ENCODE assay signal across 20 mouse cellular contexts in genomic region chr9:47581576-47582365, GRCm38 (mm10). TPM values are rescaled to one million over a fixed set of nuclear protein-coding genes. Genes with fewer than 3 reads are reported as not detected.
DNase-seq lines count a peak whose midpoint lies in the region; ATAC-seq and TF ChIP-seq lines count a peak whose summit lies in the region.
"Had no signal": no experiment of that assay in that cellular context is flagged by ENCODE, and none has a peak within 500 bp of the region (broad histone marks: within the 10 kb centered on the region; RNA-seq: fewer than 3 reads in every experiment).

No protein-coding gene starts in this region.

- no peaks in the 10 kb centered on the region for H3K9me3 ChIP-seq in heart, embryonic 10.5 days
- no peaks in the 10 kb centered on the region for H3K9me3 ChIP-seq in heart, embryonic 12.5 days (replicated peaks)
- no peaks in the 10 kb centered on the region for H3K9me3 ChIP-seq in forebrain, embryonic 10.5 days
- H3K9me3 ChIP-seq: embryonic facial prominence, embryonic 13.5 days; heart, embryonic 15.5 days; neural tube, embryonic 15.5 days had no signal

- no peaks in the 10 kb centered on the region for H3K36me3 ChIP-seq in heart, embryonic 10.5 days
- H3K36me3 ChIP-seq in heart, embryonic 12.5 days = no peaks in the 10 kb centered on the region
- peaks cover 20% of the 10 kb centered on the region for H3K36me3 ChIP-seq in forebrain, embryonic 10.5 days (replicated peaks)
- H3K36me3 ChIP-seq: embryonic facial prominence, embryonic 13.5 days; heart, embryonic 15.5 days; neural tube, embryonic 15.5 days had no signal

- H3K27me3 ChIP-seq in heart, embryonic 10.5 days (ENCODE audit: insufficient read depth, poor library complexity, severe bottlenecking) = no peaks in the 10 kb centered on the region
- no peaks in the 10 kb centered on the region; the same call in 1 of the 2 replicates for H3K27me3 ChIP-seq in heart, embryonic 12.5 days (replicated peaks)
- H3K27me3 ChIP-seq in forebrain, embryonic 10.5 days (ENCODE audit: poor library complexity, severe bottlenecking) = no peaks in the 10 kb centered on the region
- H3K27me3 ChIP-seq: embryonic facial prominence, embryonic 13.5 days; neural tube, embryonic 15.5 days had no signal

- no peak for TF ChIP-seq CTCF in bone marrow macrophage, adult 2 months (IDR thresholded peaks at IDR 0.05; ENCODE audit: low read depth, low read length)

- no peak overlapping the region for H3K9ac ChIP-seq in heart, embryonic 12.5 days
- H3K9ac ChIP-seq: embryonic facial prominence, embryonic 13.5 days; heart, embryonic 15.5 days; neural tube, embryonic 15.5 days had no signal

- H3K27ac ChIP-seq in heart, embryonic 10.5 days = peak overlapping the region; percentile 56; the same call in 1 of the 2 replicates
- H3K27ac ChIP-seq in heart, embryonic 12.5 days (ENCODE audit: poor library complexity, severe bottlenecking) = no peak overlapping the region
- H3K27ac ChIP-seq in bone marrow macrophage, adult 2 months (ENCODE audit: insufficient read depth, low read depth, low read length) = peak overlapping the region; percentile 71
- no peak overlapping the region for H3K27ac ChIP-seq in forebrain, embryonic 10.5 days
- H3K27ac ChIP-seq: embryonic facial prominence, embryonic 13.5 days; heart, embryonic 15.5 days; neural tube, embryonic 15.5 days had no signal

- peaks cover 16% of the 10 kb centered on the region for H3K4me1 ChIP-seq in heart, embryonic 10.5 days
- peaks cover 8% of the 10 kb centered on the region for H3K4me1 ChIP-seq in heart, embryonic 12.5 days (replicated peaks)
- H3K4me1 ChIP-seq in bone marrow macrophage, adult 2 months (ENCODE audit: control insufficient read depth, insufficient read depth, low read length) = peaks cover 38% of the 10 kb centered on the region
- H3K4me1 ChIP-seq in forebrain, embryonic 10.5 days = peaks cover 36% of the 10 kb centered on the region

- H3K4me3 ChIP-seq in heart, embryonic 10.5 days = no peak overlapping the region
- H3K4me3 ChIP-seq in heart, embryonic 12.5 days = no peak overlapping the region
- H3K4me3 ChIP-seq in bone marrow macrophage, adult 2 months (ENCODE audit: insufficient read depth, low read length) = no peak overlapping the region
- H3K4me3 ChIP-seq in forebrain, embryonic 10.5 days = no peak overlapping the region
- H3K4me3 ChIP-seq: embryonic facial prominence, embryonic 13.5 days; heart, embryonic 15.5 days; neural tube, embryonic 15.5 days had no signal

- DNase-seq in heart, embryonic 10.5 days (ENCODE audit: low spot score) = no peak
- peak; percentile 40 for DNase-seq in ES-CJ7 (ENCODE audit: low read depth, low spot score)
- DNase-seq in lung, postnatal 14 days = peak; percentile 28
- no peak for DNase-seq in cerebellum, adult 11-12 months
- no peak for DNase-seq in forebrain, embryonic 10.5 days (ENCODE audit: extremely low spot score, low spot score)
- DNase-seq in ovary, postnatal 36 days (ENCODE audit: low spot score) = no peak
- DNase-seq: cerebellum, adult 9-10 months; heart, adult 18-20 months; kidney, adult 18-20 months; kidney, postnatal 25 days; left cerebral cortex, postnatal 4 days; right cerebral cortex, postnatal 25 days; thymus, adult 2 months had no signal

- no peak overlapping the region for H3K4me2 ChIP-seq in heart, embryonic 12.5 days
- H3K4me2 ChIP-seq: embryonic facial prominence, embryonic 13.5 days; heart, embryonic 15.5 days; liver, embryonic 11.5 days; neural tube, embryonic 15.5 days had no signal

- WGBS in heart, embryonic 10.5 days = 60% methylated on average over 6 of the region's 6 CpGs
- WGBS in heart, embryonic 12.5 days = 59% methylated on average over 6 of the region's 6 CpGs
- WGBS in forebrain, embryonic 10.5 days = 86% methylated on average over 6 of the region's 6 CpGs

- TF ChIP-seq POLR2A in bone marrow macrophage, adult 2 months (IDR thresholded peaks at IDR 0.05; ENCODE audit: borderline replicate concordance, low read depth, low read length) = no peak

- no peak for ATAC-seq in heart, embryonic 12.5 days (ENCODE audit: insufficient number of reproducible peaks, low FRiP score)
- ATAC-seq: midbrain, embryonic 16.5 days had no signal

RNA-seq across cellular contexts. Expression of gene Cadm1, which starts 51.8 kb away (rescaled TPM):
- 44.7 and 68.4 TPM in 2 replicates for polyA plus RNA-seq in heart, embryonic 10.5 days (2016; fragmentation: Nextera tagmentation; extraction: Ambion mirVana)
- 18.7 and 19.9 TPM in 2 replicates for polyA plus RNA-seq in heart, embryonic 12.5 days (2016; fragmentation: Nextera tagmentation; extraction: Ambion mirVana)
- polyA plus RNA-seq in bone marrow macrophage, adult 2 months (2012; ENCODE audit: insufficient read depth, insufficient read length, missing spikeins) = 134 and 146 TPM in 2 replicates
- 100 and 101 TPM in 2 replicates for polyA plus RNA-seq in forebrain, embryonic 10.5 days (2016; fragmentation: Nextera tagmentation; extraction: Ambion mirVana)

Comparison
In these comparisons a context has a peak if more than half of its experiments do, and no peak if none do; other contexts are left out.
1. H3K27ac ChIP-seq: peak in heart, embryonic 10.5 days (single experiment) and bone marrow macrophage, adult 2 months (single experiment); none in heart, embryonic 12.5 days (single experiment) and forebrain, embryonic 10.5 days (single experiment).
2. DNase-seq: peak in ES-CJ7 (single experiment) and lung, postnatal 14 days (single experiment); none in heart, embryonic 10.5 days (single experiment), cerebellum, adult 11-12 months (single experiment), forebrain, embryonic 10.5 days (single experiment) and ovary, postnatal 36 days (single experiment).